Mouse (Mus musculus) G1E (cell line): Measurements from ENCODE around the gene Nrn1. TPM values are rescaled to one million over a fixed set of nuclear protein-coding genes. Genes with fewer than 3 reads are reported as not detected.

Experiments
- ATAC-seq: 2 replicates; pipeline ENCODE4 v1.8.0; 2016; ENCODE audit warnings: mild to moderate bottlenecking; ENCODE audit not compliant: insufficient number of reproducible peaks, poor library complexity, low FRiP score, severe bottlenecking; ENCODE audit errors: extremely low read depth
- DNase-seq: peaks from one replicate; pipeline ENCODE4 v3.0.0; 2012; ENCODE audit warnings: low spot score
- H3K27me3 ChIP-seq: 2 replicates; pipeline ENCODE4 v1.6.1; 2012; ENCODE audit warnings: mild to moderate bottlenecking, low read length, inconsistent platforms; ENCODE audit not compliant: insufficient read depth
- H3K36me3 ChIP-seq: replicated peaks from 2 replicates; pipeline ENCODE3; 2012; ENCODE audit warnings: mild to moderate bottlenecking, inconsistent platforms
- H3K4me1 ChIP-seq: 2 replicates; pipeline ENCODE4 v1.6.1; 2012; ENCODE audit warnings: low read depth, low read length, inconsistent platforms, mixed read lengths; ENCODE audit not compliant: insufficient read depth
- H3K4me3 ChIP-seq: 2 replicates; pipeline ENCODE4 v1.5.1; 2012; ENCODE audit warnings: low read depth, mild to moderate bottlenecking, inconsistent platforms, low read length, moderate library complexity, mixed read lengths
- H3K9me3 ChIP-seq: replicated peaks from 2 replicates; pipeline ENCODE4 v1.6.1; 2012; ENCODE audit warnings: inconsistent platforms
- CTCF ChIP-seq: IDR thresholded peaks from 2 replicates; pipeline ENCODE4 v1.5.1; 2012; ENCODE audit warnings: low read depth, low read length, inconsistent platforms, mixed read lengths
- GATA1 ChIP-seq: IDR thresholded peaks from 2 replicates; pipeline ENCODE4 v1.6.1; 2012; ENCODE audit warnings: borderline replicate concordance, low read length, inconsistent platforms, mixed read lengths
- GATA2 ChIP-seq: IDR thresholded peaks from 2 replicates; pipeline ENCODE4 v1.6.1; 2012; ENCODE audit warnings: low read depth, low read length, inconsistent platforms, borderline replicate concordance
- POLR2AphosphoS5 ChIP-seq: IDR thresholded peaks from 2 replicates; pipeline ENCODE4 v1.6.1; 2012; ENCODE audit warnings: low read depth, low read length, inconsistent platforms; ENCODE audit not compliant: insufficient replicate concordance
- TAL1 ChIP-seq: conservative IDR thresholded peaks from 2 replicates; pipeline ENCODE4 v1.6.1; 2012; ENCODE audit warnings: low read depth, low read length, inconsistent platforms, mixed read lengths
- polyA plus RNA-seq: library from polyadenylated mRNA; stranded (reverse); fragments of >175 nt; gene quantifications from 2 replicates; pipeline ENCODE4 v1.2.3, GENCODE M21; 2012
- total RNA-seq, 2 experiments: library from RNA; stranded (forward) in 1 of 2; stranded (reverse) in 1 of 2; fragments of 200-1000 nt in 1 of 2; fragments of >200 nt in 1 of 2; fragmentation: Nextera tagmentation in 1 of 2; gene quantifications; 2 replicates each; pipeline ENCODE4 v1.2.3; 2014 to 2017

Nrn1 gene
- total RNA-seq (2014; fragmentation: Nextera tagmentation), result not detected in 2 replicates
- total RNA-seq (2017), result 0.33 TPM in 1 of 2 replicates, not detected in the other
- polyA plus RNA-seq, result not detected in 2 replicates

- ATAC-seq (no peak), DNase-seq (no peak)
- H3K36me3 ChIP-seq, result no peaks in the 10 kb centered on the region
- H3K9me3 ChIP-seq, result no peaks in the 10 kb centered on the region
- TF ChIP-seq POLR2AphosphoS5 (no peak), TAL1 (no peak)
- no peak within 1 kb of the TSS for H3K4me3 ChIP-seq
- H3K27me3 ChIP-seq, result peaks cover 53% of the 10 kb centered on the region
- no peaks in the 10 kb centered on the region; the same call in 1 of the 2 replicates for H3K4me1 ChIP-seq
Measured at GRCm38 (mm10) chr13:36734731-36735571, at the start of gene Nrn1. TSS of gene Nrn1 (minus strand) at chr13:36735131.

GRCm38 (mm10) chr13:36779626-36780025, 44.7 kb upstream of the Nrn1 start:
- H3K4me3 ChIP-seq, result no peak overlapping the region
- no peak for ATAC-seq
- peaks cover 5% of the 10 kb centered on the region; the same call in 1 of the 2 replicates for H3K27me3 ChIP-seq
- no peaks in the 10 kb centered on the region for H3K9me3 ChIP-seq
- DNase-seq, result no peak
- H3K36me3 ChIP-seq, result no peaks in the 10 kb centered on the region
- H3K4me1 ChIP-seq, result no peaks in the 10 kb centered on the region
- TF ChIP-seq GATA1 (no peak), TAL1 (no peak), POLR2AphosphoS5 (no peak), CTCF (no peak), GATA2 (no peak)

- DNase-seq, result no peak
- Histone ChIP-seq H3K27me3 (no peaks in the 10 kb centered on the region; the same call in 1 of the 2 replicates), H3K4me1 (no peaks in the 10 kb centered on the region), H3K4me3 (no peak overlapping the region), H3K9me3 (no peaks in the 10 kb centered on the region), H3K36me3 (no peaks in the 10 kb centered on the region)
- no peak for ATAC-seq
- TF ChIP-seq GATA1 (no peak), TAL1 (no peak)
Measured at GRCm38 (mm10) chr13:36766801-36767200, 31.9 kb upstream of the Nrn1 start.

GRCm38 (mm10) chr13:36751861-36752260, 16.9 kb upstream of the Nrn1 start:
- no peaks in the 10 kb centered on the region for H3K36me3 ChIP-seq
- ATAC-seq (no peak), DNase-seq (no peak)
- H3K9me3 ChIP-seq, result no peaks in the 10 kb centered on the region
- no peaks in the 10 kb centered on the region for H3K4me1 ChIP-seq
- TF ChIP-seq GATA1 (no peak), TAL1 (no peak), POLR2AphosphoS5 (no peak)
- H3K27me3 ChIP-seq, result peaks cover 10% of the 10 kb centered on the region
- no peak overlapping the region for H3K4me3 ChIP-seq

- Histone ChIP-seq H3K4me1 (no peaks in the 10 kb centered on the region), H3K4me3 (no peak overlapping the region), H3K36me3 (no peaks in the 10 kb centered on the region), H3K27me3 (peaks cover 10% of the 10 kb centered on the region), H3K9me3 (no peaks in the 10 kb centered on the region)
- TF ChIP-seq CTCF (no peak), GATA2 (no peak), GATA1 (no peak), POLR2AphosphoS5 (no peak), TAL1 (no peak)
- ATAC-seq (no peak), DNase-seq (no peak)
Measured at GRCm38 (mm10) chr13:36750056-36750455, 15.1 kb upstream of the Nrn1 start.

- Histone ChIP-seq H3K4me3 (no peak overlapping the region), H3K9me3 (no peaks in the 10 kb centered on the region), H3K27me3 (peaks cover 39% of the 10 kb centered on the region), H3K4me1 (no peaks in the 10 kb centered on the region; the same call in 1 of the 2 replicates), H3K36me3 (no peaks in the 10 kb centered on the region)
- no peak for DNase-seq
- TF ChIP-seq CTCF (no peak), POLR2AphosphoS5 (no peak), GATA1 (no peak), GATA2 (no peak), TAL1 (no peak)
- ATAC-seq, result no peak
Measured at GRCm38 (mm10) chr13:36736619-36736996, 1.7 kb upstream of the Nrn1 start.
